Mouse (Mus musculus): ENCODE data around the gene Tenm4. TPM values are rescaled to one million over a fixed set of nuclear protein-coding genes. Genes with fewer than 3 reads are reported as not detected.
A peak's percentile ranks its signal among the peaks of the same experiment; 100 is the strongest.

Tenm4 gene
- total RNA-seq, 2 experiments from 2014 or later: 1.0 to 1.9 TPM

DNA sequence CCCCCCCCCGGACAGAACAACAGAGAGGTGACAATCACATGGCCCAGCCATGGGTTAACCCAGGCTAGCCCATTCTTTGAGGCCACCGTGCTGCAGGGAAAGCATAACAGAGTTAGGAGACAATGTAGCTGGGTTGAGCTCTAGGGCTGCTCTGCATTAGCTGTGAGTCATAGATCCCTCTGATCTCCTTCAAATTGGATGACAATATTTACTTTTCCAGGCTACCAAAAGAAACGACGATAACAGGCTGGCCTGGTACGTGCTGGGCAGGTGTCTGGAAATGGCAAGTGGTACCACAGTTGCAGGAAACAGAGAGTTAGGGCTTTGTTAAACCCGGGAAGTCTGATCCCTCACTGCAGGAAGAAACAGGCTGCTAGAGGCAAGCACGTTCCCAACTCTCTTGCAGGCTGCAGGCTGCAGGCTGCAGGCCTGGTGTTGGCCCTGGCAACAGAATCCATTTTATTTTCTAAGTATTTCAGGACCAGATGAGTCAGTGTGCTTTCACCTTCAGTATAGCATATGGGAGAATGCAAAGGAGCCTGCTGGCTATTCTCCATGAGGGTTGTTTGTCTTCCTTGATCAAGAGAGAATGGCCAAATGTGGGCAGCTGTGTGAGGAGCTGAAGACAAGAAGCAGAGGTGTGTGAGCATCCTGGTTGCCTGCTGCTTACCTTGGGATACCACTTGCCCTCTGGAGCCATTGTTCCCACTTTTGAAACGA lies 353.6 kb downstream of the Tenm4 start:
- no peak for DNase-seq (ENCODE audit: low spot score)

- DNase-seq (ENCODE audit: low spot score): no peak
Measured at GRCm38 (mm10) chr7:96525344-96525743, 354.3 kb downstream of the Tenm4 start.

DNA sequence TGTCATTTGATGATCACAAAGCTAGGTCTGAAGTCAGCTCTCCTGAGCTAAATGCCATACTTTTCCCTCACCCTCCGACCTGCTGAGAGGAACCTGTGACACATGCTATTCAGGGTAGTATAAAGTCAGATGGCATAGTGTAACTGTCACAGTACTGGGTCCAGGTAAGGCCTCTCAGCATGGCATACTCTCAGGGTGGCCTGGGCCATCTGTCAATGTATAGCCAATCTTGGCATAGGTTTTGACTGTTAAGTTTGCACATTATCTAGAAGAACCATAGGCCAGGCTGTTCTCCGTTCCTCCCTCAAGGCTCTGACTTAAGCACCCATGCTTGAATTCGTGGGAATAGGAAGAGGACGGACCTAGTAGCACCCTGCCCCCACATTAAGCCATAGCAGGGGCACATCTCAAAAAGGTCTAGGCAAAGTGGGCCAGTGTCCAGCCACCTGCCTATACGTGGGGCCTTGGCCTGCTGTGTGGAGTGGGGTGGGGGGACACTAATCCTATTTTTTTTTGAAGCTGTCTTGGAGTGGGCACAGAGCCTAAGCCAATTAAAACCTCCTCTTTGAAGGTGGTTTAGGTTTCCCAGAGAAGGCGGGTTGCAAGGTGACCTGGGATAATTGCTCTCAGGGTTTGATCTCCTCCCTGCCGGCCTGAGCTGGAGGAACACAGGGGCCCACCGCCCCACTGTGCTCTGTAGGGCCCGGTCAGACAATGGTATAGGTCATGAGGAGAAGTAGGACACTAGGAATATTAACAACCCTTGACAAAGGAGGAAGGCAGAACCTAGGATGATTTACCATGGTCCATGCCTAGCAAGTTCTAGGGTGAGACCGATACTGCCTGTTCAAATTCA lies 359.8 kb downstream of the Tenm4 start:
- no peak for DNase-seq (ENCODE audit: low spot score)

GRCm38 (mm10) chr7:96531954-96532737 lies 361.1 kb downstream of the Tenm4 start:
- no peak for DNase-seq (ENCODE audit: low spot score)

- no peak for DNase-seq (ENCODE audit: low spot score)
Measured at GRCm38 (mm10) chr7:96532804-96533400, 361.9 kb downstream of the Tenm4 start.

DNA sequence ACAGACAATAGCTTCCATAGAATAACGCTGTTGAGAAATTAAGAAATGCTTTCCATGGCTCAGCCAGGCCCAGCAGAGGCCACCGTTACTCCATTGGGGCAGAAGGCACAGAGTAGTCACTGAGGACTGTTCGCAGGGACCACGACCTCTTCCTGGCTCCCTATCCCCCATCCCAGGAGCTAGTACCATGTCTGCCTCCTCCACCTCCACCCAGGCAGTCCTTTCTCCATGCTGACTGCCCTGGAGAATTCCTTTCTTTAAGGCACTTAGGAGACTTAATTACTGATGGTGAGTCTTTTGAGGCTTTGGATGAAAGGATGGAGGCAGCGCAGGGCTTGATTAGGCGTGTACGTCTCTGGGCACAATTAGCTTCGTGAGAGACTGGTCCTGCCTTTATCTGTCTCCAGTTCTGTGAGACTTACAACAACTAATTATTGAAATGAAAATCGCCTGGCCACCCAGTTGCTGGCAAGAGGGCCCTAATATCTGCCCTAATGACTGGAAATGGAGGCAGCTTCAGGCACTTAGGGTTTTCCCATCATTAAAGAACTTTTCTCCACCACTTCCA lies 365.4 kb downstream of the Tenm4 start:
- no peak for DNase-seq (ENCODE audit: low spot score)

- no peak for DNase-seq (ENCODE audit: low spot score)
Measured at GRCm38 (mm10) chr7:96539248-96540034, 368.4 kb downstream of the Tenm4 start.

GRCm38 (mm10) chr7:96540458-96541096 lies 369.5 kb downstream of the Tenm4 start:
- no peak for DNase-seq (ENCODE audit: low spot score)

DNA sequence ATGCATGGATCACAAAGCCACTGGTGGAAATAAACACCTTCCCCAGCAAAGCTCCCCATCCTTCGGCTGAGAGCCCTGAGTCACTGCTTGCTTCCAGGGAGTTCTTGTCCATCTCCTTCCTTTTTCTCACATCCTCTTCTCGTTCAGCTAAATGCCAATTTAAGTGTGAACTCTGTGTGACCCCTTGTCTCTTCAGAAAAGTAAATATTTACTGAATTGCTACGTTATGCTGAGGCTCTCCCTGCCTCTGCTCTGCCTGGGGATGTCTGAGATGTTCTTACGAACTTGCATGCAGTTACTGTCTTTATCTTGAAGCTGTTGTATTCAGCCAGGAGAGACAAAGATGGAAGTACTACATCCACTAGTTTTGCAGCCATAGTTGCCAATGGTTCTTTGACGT lies 374.9 kb downstream of the Tenm4 start:
- no peak for DNase-seq (ENCODE audit: low spot score)

- DNase-seq (ENCODE audit: low spot score): no peak
Measured at GRCm38 (mm10) chr7:96551809-96552208, 380.8 kb downstream of the Tenm4 start.

- no peak for DNase-seq (ENCODE audit: low spot score)
Measured at GRCm38 (mm10) chr7:96552292-96552860, 381.3 kb downstream of the Tenm4 start.

DNA sequence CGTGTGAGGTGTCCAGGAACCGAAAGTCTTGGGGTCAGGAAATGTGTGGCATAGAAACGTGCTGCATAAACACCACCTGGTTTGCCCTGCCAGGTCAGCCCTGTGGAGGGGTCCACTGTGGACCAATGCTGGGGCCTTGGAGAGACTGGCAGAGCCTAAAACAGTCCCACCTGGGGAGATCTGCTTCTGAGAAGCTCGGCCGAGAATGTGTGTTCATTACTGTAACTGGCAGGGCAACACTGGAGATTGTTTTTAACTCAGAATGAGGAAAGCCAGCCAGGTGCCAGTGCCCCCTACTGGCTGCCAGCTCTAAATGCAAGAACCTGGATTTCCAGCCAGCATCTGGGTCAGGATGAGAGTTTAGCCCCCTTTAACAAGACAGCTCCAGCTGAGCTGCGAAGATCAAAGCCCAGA lies 383.2 kb downstream of the Tenm4 start:
- DNase-seq (ENCODE audit: low spot score): no peak

- no peak for DNase-seq (ENCODE audit: low spot score)
Measured at GRCm38 (mm10) chr7:96555294-96555693, 384.2 kb downstream of the Tenm4 start.

- no peak for DNase-seq (ENCODE audit: low spot score)
Measured at GRCm38 (mm10) chr7:96556756-96557155, 385.7 kb downstream of the Tenm4 start.

DNA sequence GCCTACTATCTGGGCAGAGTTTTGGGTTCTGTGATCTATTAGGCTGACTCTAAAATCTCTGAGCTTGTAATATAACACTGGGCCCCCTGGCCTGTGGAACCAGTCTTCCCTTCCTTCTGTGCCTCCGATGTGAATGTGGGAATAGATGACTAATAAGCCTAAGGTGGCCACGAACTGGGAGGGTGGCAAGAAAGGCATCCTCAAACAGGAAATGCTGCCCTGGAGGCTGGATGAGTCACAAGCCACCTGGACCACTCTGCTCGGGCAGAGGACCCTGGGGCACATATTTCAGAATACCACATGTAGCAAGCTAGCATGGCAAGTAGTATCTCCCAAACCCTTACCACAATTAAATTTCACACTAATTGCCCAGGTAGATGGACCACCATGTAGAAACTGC lies 391.8 kb downstream of the Tenm4 start:
- DNase-seq (ENCODE audit: low spot score): no peak

GRCm38 (mm10) chr7:96563329-96564065 lies 392.5 kb downstream of the Tenm4 start:
- DNase-seq (ENCODE audit: low spot score): no peak

DNA sequence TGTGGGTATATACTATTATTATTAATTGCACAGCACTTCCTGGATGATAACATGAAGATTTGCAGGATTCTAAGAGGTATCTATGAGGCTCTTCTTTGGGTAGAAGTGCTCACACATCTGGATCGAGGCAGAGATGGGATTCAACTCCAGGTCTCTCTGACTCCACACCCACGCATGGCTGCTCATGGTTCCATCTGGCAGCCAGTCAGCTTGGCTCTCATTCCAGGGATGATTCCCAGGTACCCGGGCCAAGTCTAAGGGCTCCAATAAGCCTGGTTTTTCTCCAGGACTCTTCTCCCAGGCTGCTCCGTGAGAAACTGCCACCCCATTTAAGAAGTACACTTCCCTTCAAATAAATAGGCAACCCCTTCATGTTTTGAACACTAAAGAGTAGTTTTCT lies 394.8 kb downstream of the Tenm4 start:
- peak; percentile 63 for DNase-seq (ENCODE audit: low spot score)

DNA sequence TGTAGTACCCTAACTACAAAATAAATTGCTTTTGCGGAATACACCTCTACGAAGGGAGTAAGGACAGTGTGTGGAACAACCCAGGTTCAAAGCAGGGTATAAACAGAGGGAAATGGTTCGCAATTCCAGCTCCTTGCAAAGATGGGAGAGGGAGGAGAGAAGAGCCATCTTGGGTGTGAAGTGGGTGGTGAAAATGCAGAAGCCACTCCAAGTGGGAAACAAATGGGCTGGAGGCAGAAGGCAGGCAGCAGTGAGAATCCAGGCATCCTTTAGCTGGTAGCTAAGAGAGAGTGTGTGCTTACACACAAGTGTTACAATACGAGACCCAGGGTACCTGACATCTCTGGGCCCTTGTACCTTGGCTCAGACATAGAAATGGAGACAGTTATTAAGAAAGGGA lies 395.2 kb downstream of the Tenm4 start:
- no peak for DNase-seq (ENCODE audit: low spot score)

- no peak for DNase-seq (ENCODE audit: low spot score)
Measured at GRCm38 (mm10) chr7:96568034-96568433, 397.0 kb downstream of the Tenm4 start.
